Mouse (Mus musculus) brain, embryonic 14.5 days (tissue): ENCODE results near the gene Pdss2.

Source experiments
- CTCF ChIP-seq: fragments of 200-500 bp; IDR thresholded peaks from 2 replicates; pipeline ENCODE4 v1.5.1; 2012; ENCODE audit warnings: inconsistent platforms, mild to moderate bottlenecking, moderate library complexity, borderline replicate concordance; ENCODE audit not compliant: insufficient read depth, insufficient read length; ENCODE audit errors: extremely low read depth
- POLR2A ChIP-seq: fragments of 200-500 bp; IDR thresholded peaks from 2 replicates; pipeline ENCODE4 v1.6.1; 2012; ENCODE audit warnings: mild to moderate bottlenecking, inconsistent platforms, borderline replicate concordance; ENCODE audit not compliant: poor library complexity, insufficient read depth, insufficient read length, severe bottlenecking; ENCODE audit errors: extremely low read depth

- TF ChIP-seq CTCF (no peak), POLR2A (no peak)
Observed at GRCm38 (mm10) chr10:43409506-43410230, 188.4 kb downstream of the Pdss2 start.
